ENCODE assay signal across 8 mouse cellular contexts in the genomic region with DNA sequence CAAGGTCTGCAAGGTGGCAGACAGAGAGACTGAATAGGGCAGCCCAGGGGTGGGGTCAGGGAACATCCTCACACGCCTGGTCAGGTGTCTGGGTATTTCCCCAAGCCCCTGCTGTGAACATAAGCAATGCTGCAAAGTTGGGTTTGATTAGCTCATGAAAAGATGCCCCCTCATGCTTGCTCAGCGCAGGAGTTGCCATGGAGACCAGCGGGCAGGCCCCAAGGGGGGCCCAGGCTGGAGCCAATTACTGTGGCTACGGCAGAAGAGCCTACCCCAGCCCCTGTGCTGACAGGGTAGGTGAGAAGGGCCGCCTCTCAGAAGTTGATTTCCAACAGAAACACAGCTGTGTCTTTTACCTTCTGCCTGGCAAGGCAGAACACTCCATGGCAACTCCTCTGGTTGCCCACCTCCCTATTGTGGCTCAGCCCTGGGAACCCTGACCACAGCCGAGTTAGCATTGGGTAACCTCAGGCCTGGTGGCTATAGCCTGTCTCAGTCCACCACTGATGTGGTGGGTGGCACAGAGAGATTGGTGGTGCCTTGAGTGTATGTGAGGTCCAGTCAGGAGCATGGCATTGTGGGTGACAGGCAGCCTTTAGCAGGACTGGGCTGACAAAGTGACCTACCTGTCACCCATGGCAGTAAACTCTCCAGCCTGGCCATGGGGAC. TPM values are rescaled to one million over a fixed set of nuclear protein-coding genes. Genes with fewer than 3 reads are reported as not detected.
DNase-seq lines count a peak whose midpoint lies in the region; ATAC-seq and TF ChIP-seq lines count a peak whose summit lies in the region.
"Had no signal": no experiment of that assay in that cellular context is flagged by ENCODE, and none has a peak within 500 bp of the region (broad histone marks: within the 10 kb centered on the region; RNA-seq: fewer than 3 reads in every experiment).

No protein-coding gene starts in this region.

- DNase-seq in R1 (ENCODE audit: low read depth, low spot score) (peak; percentile 13), MN1 (ENCODE audit: low spot score) (no peak)
- peak; percentile 51 for DNase-seq in forebrain, postnatal 0 days
- DNase-seq in midbrain, embryonic 11.5 days (ENCODE audit: low spot score, missing footprints) = peak; percentile 93
- no peak for DNase-seq in natural killer cell, adult 2 months (ENCODE audit: low spot score in 2 of 2)
- DNase-seq in cerebellum, postnatal 25 days = no peak

- H3K9ac ChIP-seq in forebrain, postnatal 0 days = no peak overlapping the region
- H3K9ac ChIP-seq in midbrain, embryonic 11.5 days (ENCODE audit: low read length) = peak overlapping the region; percentile 16; the same call in 1 of the 2 replicates

- ATAC-seq in forebrain, postnatal 0 days = peak; percentile 84
- ATAC-seq in midbrain, embryonic 11.5 days (ENCODE audit: low FRiP score) = peak; percentile 93

- H3K27me3 ChIP-seq in forebrain, postnatal 0 days (ENCODE audit: insufficient read depth, low read length) = no peaks in the 10 kb centered on the region
- no peaks in the 10 kb centered on the region for H3K27me3 ChIP-seq in midbrain, embryonic 11.5 days (ENCODE audit: control insufficient read depth, insufficient read depth, low read length)

- no peak overlapping the region for H3K4me3 ChIP-seq in cortical plate, adult 2 months (ENCODE audit: insufficient read depth, low read length)
- no peak overlapping the region for H3K4me3 ChIP-seq in forebrain, postnatal 0 days (ENCODE audit: low read depth, low read length)
- no peak overlapping the region for H3K4me3 ChIP-seq in midbrain, embryonic 11.5 days (ENCODE audit: low read depth, low read length)

- no peaks in the 10 kb centered on the region for H3K9me3 ChIP-seq in forebrain, postnatal 0 days (ENCODE audit: low read length)
- no peaks in the 10 kb centered on the region for H3K9me3 ChIP-seq in midbrain, embryonic 11.5 days (ENCODE audit: control insufficient read depth, low read length)

- H3K4me2 ChIP-seq in forebrain, postnatal 0 days (ENCODE audit: low read depth) = no peak overlapping the region
- 0 out of 2 replicates have a peak overlapping the region, but pooled peaks have one; percentile 11 for H3K4me2 ChIP-seq in midbrain, embryonic 11.5 days

- TF ChIP-seq CTCF in cortical plate, adult 2 months (IDR thresholded peaks at IDR 0.05; ENCODE audit: extremely low read depth, insufficient read depth, low read length) = no peak
- TF ChIP-seq CTCF in forebrain, postnatal 0 days (IDR thresholded peaks at IDR 0.05; ENCODE audit: low read depth) = no peak

- H3K27ac ChIP-seq in cortical plate, adult 2 months (ENCODE audit: insufficient read depth, low read length) = peak overlapping the region; percentile 89
- H3K27ac ChIP-seq in forebrain, postnatal 0 days (ENCODE audit: low read depth, low read length) = no peak overlapping the region
- H3K27ac ChIP-seq in midbrain, embryonic 11.5 days (ENCODE audit: low read depth, low read length) = no peak overlapping the region; the same call in 1 of the 2 replicates
- H3K27ac ChIP-seq: macrophage had no signal

- peaks cover 24% of the 10 kb centered on the region for H3K4me1 ChIP-seq in cortical plate, adult 2 months (ENCODE audit: control insufficient read depth, insufficient read depth, low read length)
- H3K4me1 ChIP-seq in forebrain, postnatal 0 days (ENCODE audit: insufficient read depth) = peaks cover 12% of the 10 kb centered on the region; the same call in 1 of the 2 replicates
- H3K4me1 ChIP-seq in midbrain, embryonic 11.5 days (ENCODE audit: control insufficient read depth, insufficient read depth, low read length) = peaks cover 21% of the 10 kb centered on the region

- WGBS in forebrain, postnatal 0 days = 8% methylated on average over 6 of the region's 6 CpGs
- 8% methylated on average over 6 of the region's 6 CpGs for WGBS in midbrain, embryonic 11.5 days

- H3K36me3 ChIP-seq in forebrain, postnatal 0 days (ENCODE audit: insufficient read depth) = peaks cover 28% of the 10 kb centered on the region
- no peaks in the 10 kb centered on the region for H3K36me3 ChIP-seq in midbrain, embryonic 11.5 days (ENCODE audit: control insufficient read depth, insufficient read depth, low read length)

- TF ChIP-seq POLR2A in cortical plate, adult 2 months (IDR thresholded peaks at IDR 0.05; ENCODE audit: extremely low read depth, insufficient read depth, low read length) = 0 out of 2 replicates have a peak, but pooled peaks have one; percentile 3

RNA-seq across cellular contexts. Expression of gene Rtn4r, which starts 20.9 kb away (rescaled TPM):
- polyA plus RNA-seq in cortical plate, adult 2 months (2012; rRNA removed) = 225 and 233 TPM in 2 replicates
- 28.0 and 36.7 TPM in 2 replicates for total RNA-seq in forebrain, postnatal 0 days (2014; rRNA removed)
- polyA plus RNA-seq in forebrain, postnatal 0 days (2015; fragmentation: Nextera tagmentation; extraction: Ambion mirVana) = 30.0 and 33.5 TPM in 2 replicates
- polyA plus RNA-seq in midbrain, embryonic 11.5 days (2014; fragmentation: Nextera tagmentation; extraction: Ambion mirVana) = 2.2 and 2.7 TPM in 2 replicates
- polyA plus RNA-seq: macrophage had no signal

RNA-seq across cellular contexts. Expression of gene Prodh, which starts 58.3 kb away (rescaled TPM):
- polyA plus RNA-seq in cortical plate, adult 2 months (2012; rRNA removed) = 72.7 and 86.0 TPM in 2 replicates
- total RNA-seq in forebrain, postnatal 0 days (2014; rRNA removed) = 4.4 and 8.4 TPM in 2 replicates
- 4.0 and 4.9 TPM in 2 replicates for polyA plus RNA-seq in forebrain, postnatal 0 days (2015; fragmentation: Nextera tagmentation; extraction: Ambion mirVana)
- polyA plus RNA-seq in midbrain, embryonic 11.5 days (2014; fragmentation: Nextera tagmentation; extraction: Ambion mirVana) = 6.9 and 7.6 TPM in 2 replicates

Comparison
In these comparisons a context has a peak if more than half of its experiments do, and no peak if none do; other contexts are left out.
1. DNase-seq: peak in R1 (single experiment), forebrain, postnatal 0 days (single experiment) and midbrain, embryonic 11.5 days (single experiment); none in natural killer cell, adult 2 months (0 of 2), MN1 (single experiment) and cerebellum, postnatal 25 days (0 of 2).